Mouse (Mus musculus): ENCODE results near the gene Selenoo. TPM values are rescaled to one million over a fixed set of nuclear protein-coding genes. Genes with fewer than 3 reads are reported as not detected.

The Selenoo gene
- total RNA-seq, 2 experiments from 2014 or later, result 29.8 to 29.9 TPM

DNA sequence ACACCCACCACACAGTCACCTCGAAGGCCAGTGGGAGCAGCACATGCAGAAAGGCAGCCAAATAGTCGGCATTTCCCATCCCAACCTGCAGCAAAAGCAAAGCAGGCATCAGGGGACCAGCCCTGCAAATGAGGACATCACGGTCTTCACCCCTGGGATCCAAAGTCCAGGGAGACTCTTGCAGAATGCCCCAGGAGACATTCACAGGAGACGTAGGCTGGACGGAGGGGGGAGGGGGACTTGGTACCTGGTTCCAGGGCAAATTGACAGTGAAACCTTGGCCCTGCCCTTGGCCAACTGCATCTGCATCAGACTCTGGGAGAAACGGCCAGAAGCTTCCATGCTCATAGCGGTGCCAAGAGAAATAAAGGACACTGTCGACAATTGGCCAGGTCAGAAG lies 37.7 kb downstream of the Selenoo start:
- no peak for DNase-seq

DNA sequence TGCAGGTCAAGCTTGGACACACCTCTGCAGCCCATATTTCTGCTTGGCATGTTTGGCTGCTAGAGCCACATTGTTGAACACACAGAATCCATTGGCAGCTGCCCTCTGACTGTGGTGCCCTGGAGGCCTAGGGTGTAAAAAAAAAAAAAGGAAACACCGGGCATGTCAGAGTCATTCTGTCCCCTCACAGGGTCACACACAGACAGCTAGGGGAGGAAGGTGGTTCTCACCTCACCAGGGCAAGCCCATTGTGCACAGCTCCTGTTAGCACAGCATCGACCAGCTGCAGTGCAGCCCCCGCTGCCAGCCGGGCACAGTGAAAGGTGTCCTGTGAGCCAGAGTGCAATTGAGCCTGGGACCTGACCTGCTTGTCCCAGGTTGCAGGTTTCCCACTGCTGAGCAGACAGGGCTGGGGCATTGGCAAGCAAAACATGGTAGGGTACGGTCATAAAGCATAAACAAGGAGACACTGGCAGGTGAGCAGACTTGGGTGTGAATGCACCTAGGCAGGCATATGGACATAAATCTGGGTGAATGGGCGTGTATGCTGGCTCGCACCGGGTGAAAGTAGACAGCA lies 38.6 kb downstream of the Selenoo start:
- DNase-seq, result no peak

DNA sequence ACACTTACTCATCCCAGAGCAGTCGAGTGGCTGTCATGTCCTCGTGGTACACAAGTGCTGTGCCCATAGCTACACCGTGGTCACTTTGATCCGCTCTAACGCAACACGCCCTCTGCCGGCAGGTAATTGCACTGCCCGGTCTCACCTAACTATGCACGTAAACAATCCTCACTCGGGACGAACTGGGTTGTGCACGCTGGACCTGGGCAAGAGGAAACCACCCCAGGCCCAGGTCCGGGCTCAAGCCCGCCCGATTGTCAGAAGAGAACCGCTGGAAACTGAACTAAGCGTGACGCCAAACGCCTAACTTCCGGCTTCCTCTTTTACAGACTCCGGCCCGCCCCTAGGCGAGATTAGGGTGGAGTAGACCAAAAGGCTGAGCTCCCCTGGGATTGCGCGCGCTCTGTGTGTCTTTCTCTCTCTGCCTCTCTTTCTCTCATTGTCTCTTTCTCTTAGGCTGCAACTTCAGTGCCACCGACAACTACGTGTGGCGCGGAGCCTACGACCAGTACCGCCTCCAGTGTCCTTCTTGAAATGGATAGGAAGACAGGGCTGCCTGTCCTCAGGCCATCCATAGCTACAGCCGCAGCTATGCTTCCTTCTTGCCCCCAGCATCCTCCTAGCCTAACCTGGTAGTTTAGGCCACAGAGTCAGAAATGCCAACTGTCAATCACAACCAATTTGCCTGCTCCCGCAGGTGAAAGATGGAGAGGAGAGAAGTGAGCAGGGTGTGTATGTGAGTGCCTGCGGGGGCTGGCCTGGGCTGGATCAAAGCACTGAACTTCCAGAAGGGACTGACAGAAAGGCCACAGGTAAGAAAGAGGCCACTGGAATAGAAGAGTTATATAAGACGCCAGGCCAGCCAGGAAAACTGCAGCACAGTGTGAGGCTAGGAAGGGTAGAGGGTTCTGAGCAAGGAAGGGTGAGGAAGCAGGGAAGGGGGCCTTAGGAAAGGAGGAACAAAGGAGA lies 39.8 kb downstream of the Selenoo start, which contains the start of gene Hdac10:
Gene Hdac10 (minus strand): TSS at position 319 of the 969 bp plus-strand sequence.
- DNase-seq, result peak; percentile 85

GRCm38 (mm10) chr15:89130245-89130644 lies 41.4 kb downstream of the Selenoo start:
- DNase-seq, result no peak

- DNase-seq, result no peak
Observed at GRCm38 (mm10) chr15:89131316-89131715, 42.4 kb downstream of the Selenoo start.

- DNase-seq, result no peak
Observed at GRCm38 (mm10) chr15:89136461-89137155, 47.7 kb downstream of the Selenoo start.

- no peak for DNase-seq
Observed at GRCm38 (mm10) chr15:89137378-89138045, 48.6 kb downstream of the Selenoo start.

- no peak for DNase-seq
Observed at GRCm38 (mm10) chr15:89138046-89138405, 49.1 kb downstream of the Selenoo start.

- no peak for DNase-seq
Observed at GRCm38 (mm10) chr15:89138531-89138930, 49.6 kb downstream of the Selenoo start.

GRCm38 (mm10) chr15:89140048-89140658 lies 51.3 kb downstream of the Selenoo start:
- DNase-seq, result peak; percentile 38

GRCm38 (mm10) chr15:89140659-89141252 lies 51.9 kb downstream of the Selenoo start, which contains the start of gene Mapk12:
Gene Mapk12 (minus strand): TSS chr15:89140703.
- DNase-seq, result peak; percentile 50

DNA sequence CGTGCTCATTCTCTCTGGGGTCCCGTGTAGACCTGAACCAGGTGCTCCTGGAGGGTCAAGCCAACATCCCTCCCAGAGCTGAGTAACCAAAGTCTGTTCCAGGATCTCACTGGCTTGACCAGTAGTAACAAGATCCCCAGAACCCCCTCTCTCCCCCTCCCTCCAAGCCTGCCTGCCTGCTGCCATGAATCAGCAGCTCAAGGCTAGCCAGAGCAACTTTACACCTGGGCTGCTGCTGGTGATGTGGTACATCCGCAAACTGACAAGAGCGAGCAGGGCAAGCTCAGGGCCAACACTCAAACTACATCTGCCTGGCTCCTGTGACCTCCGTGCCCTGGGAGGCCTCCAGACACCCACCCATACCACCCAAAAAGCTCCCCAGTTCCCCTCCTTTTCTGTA lies 52.6 kb downstream of the Selenoo start:
- DNase-seq, result no peak

- DNase-seq, result no peak
Observed at GRCm38 (mm10) chr15:89141905-89142304, 53.0 kb downstream of the Selenoo start.

DNA sequence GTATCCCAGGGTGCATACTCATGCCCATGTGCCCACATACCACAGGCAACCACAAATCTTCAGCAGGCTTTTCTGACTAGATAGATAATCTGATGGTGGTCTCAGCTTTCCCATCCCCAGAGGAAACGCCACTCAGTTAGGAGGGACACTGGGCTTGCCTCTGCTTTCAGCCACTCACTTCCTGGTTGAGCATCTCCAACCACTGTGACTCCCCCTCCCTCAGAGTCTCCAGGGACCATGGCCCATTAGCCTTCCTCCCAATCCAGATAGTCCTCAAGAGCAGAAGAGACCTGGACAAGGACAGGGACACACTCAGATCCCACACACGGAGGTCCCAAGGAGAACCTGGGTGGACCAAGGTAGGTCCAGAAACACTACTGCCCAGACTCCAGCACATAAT lies 54.2 kb downstream of the Selenoo start:
- no peak for DNase-seq

GRCm38 (mm10) chr15:89144965-89145364 lies 56.1 kb downstream of the Selenoo start:
- DNase-seq, result no peak

- no peak for DNase-seq
Observed at GRCm38 (mm10) chr15:89145813-89146350, 57.0 kb downstream of the Selenoo start.

DNA sequence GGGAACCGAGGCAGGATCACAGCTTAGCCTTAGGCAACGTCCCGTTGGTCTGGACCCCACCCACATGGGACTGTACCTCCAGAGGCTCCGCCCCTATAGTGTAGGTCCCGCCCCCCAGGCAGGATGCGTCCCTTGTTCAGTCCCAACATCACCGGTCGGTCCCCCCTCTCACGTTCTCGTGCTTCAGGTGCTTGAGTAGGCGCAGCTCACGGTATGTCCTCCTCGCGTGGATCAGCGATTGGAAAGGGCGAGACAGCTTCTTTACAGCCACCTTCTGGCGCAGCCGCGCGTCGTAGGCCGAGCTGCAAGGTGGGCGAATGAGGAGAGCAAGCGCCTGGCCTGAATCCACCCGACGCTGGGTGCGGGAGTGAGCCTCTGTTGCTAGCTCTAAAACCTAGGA lies 57.7 kb downstream of the Selenoo start:
- DNase-seq, result peak; percentile 56

GRCm38 (mm10) chr15:89147024-89147423 lies 58.1 kb downstream of the Selenoo start:
- no peak for DNase-seq

DNA sequence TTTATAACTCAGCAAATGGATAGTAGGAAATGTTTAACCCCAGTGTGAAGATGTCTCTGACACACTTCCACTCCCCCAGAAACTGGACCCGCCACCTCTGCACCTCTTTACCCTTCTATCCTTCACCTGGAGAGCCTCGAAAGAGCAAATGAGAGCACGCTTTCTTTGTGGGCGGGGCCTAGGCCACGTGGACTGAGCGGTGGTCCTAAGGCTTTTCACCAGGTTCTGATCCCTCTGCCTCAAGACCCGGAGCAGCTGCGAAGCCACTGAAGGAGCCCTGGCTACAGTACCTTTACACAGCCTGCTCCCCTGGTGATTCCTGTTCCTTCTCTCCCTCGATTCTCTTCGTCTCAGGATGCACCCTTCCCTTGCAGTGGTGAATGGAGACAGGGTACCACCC lies 58.6 kb downstream of the Selenoo start:
- DNase-seq, result no peak

DNA sequence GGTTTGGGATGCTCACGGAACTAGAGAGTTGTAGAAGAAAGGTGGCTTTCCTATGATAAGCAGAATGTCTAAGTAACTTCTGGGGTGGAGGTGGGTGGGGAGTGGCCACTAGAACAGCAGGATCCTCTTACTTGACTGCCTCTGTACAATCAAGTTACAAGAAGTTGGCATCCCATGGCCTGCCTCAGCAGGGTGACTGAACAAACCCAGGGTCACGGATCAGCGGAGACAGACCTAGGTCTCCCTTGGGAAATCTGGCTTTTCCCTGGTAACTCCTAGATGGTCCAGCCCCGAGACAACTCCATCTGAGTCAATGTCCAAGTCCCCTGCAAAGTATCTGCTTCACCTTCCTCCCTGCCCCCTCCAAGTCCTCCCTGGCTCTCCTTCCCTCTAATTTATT lies 59.0 kb downstream of the Selenoo start:
- no peak for DNase-seq

Data from adrenal gland, postnatal 10 days (tissue).